Mouse (Mus musculus) CD4-positive naive resting alpha-beta T cell, adult 76 days (primary cell): Measurements from ENCODE around the gene Hoxd9. TPM values are rescaled to one million over a fixed set of nuclear protein-coding genes. Genes with fewer than 3 reads are reported as not detected.

Experiments used
- total RNA-seq: library from RNA; stranded (reverse); gene quantifications from one replicate; pipeline ENCODE4 v1.2.4, GENCODE M21; 2023

Gene Hoxd9
- not detected for total RNA-seq

GRCm38 (mm10) chr2:74697567-74698121 lies at the start of gene Hoxd9:
TSS of gene Hoxd9 (plus strand) at chr2:74697727.

GRCm38 (mm10) chr2:74659507-74660005 lies 38.0 kb upstream of the Hoxd9 start, which contains the start of gene Evx2:
TSS of gene Evx2 (minus strand) at chr2:74659557.

GRCm38 (mm10) chr2:74667842-74668357 lies 29.6 kb upstream of the Hoxd9 start, which contains the start of gene Hoxd13:
TSS of gene Hoxd13 (plus strand) at chr2:74668310.

GRCm38 (mm10) chr2:74674881-74675665 lies 22.5 kb upstream of the Hoxd9 start, which contains the start of gene Hoxd12:
TSS of gene Hoxd12 (plus strand) at chr2:74675013.

GRCm38 (mm10) chr2:74678891-74679595 lies 18.5 kb upstream of the Hoxd9 start, which contains the start of gene Hoxd11:
TSS of gene Hoxd11 (plus strand) at chr2:74679557.

GRCm38 (mm10) chr2:74691022-74691951 lies 6.2 kb upstream of the Hoxd9 start, which contains the start of gene Hoxd10:
TSS of gene Hoxd10 (plus strand) at chr2:74691924.

GRCm38 (mm10) chr2:74704393-74704998 lies 7.0 kb downstream of the Hoxd9 start, which contains the start of gene Hoxd8:
TSS of gene Hoxd8 (plus strand) at chr2:74704615.

GRCm38 (mm10) chr2:74711721-74712621 lies 14.4 kb downstream of the Hoxd9 start, which contains the start of the genes Hoxd3 and Hoxd4:
TSS of gene Hoxd3 (plus strand) at chr2:74711927.
TSS of gene Hoxd4 (plus strand) at chr2:74711929.

GRCm38 (mm10) chr2:74726551-74726950 lies 29.0 kb downstream of the Hoxd9 start, which contains the start of gene Gm28230:
TSS of gene Gm28230 (plus strand) at chr2:74726728.

Other genes starting within 250 kb of the Hoxd9 start
- gene Lnpk, start 118.3 kb upstream of the Hoxd9 start, total RNA-seq = 35.0 TPM
- gene Evx2, start 38.2 kb upstream of the Hoxd9 start, total RNA-seq = not detected
- not detected for gene Hoxd13, start 29.4 kb upstream of the Hoxd9 start, total RNA-seq
- gene Hoxd12, start 22.7 kb upstream of the Hoxd9 start, total RNA-seq = not detected
- gene Hoxd11, start 18.2 kb upstream of the Hoxd9 start, total RNA-seq = not detected
- not detected for gene Hoxd10, start 5.8 kb upstream of the Hoxd9 start, total RNA-seq
- not detected for gene Hoxd8, start 6.9 kb downstream of the Hoxd9 start, total RNA-seq
- not detected for gene Hoxd3, start 14.2 kb downstream of the Hoxd9 start, total RNA-seq
- gene Hoxd4, start 14.2 kb downstream of the Hoxd9 start, total RNA-seq = not detected
- gene Gm28230, start 29.0 kb downstream of the Hoxd9 start, total RNA-seq = not detected
- gene Hoxd1, start 65.3 kb downstream of the Hoxd9 start, total RNA-seq = not detected
- gene Mtx2, start 128.1 kb downstream of the Hoxd9 start, total RNA-seq = 18.6 TPM